In the genomic region with DNA sequence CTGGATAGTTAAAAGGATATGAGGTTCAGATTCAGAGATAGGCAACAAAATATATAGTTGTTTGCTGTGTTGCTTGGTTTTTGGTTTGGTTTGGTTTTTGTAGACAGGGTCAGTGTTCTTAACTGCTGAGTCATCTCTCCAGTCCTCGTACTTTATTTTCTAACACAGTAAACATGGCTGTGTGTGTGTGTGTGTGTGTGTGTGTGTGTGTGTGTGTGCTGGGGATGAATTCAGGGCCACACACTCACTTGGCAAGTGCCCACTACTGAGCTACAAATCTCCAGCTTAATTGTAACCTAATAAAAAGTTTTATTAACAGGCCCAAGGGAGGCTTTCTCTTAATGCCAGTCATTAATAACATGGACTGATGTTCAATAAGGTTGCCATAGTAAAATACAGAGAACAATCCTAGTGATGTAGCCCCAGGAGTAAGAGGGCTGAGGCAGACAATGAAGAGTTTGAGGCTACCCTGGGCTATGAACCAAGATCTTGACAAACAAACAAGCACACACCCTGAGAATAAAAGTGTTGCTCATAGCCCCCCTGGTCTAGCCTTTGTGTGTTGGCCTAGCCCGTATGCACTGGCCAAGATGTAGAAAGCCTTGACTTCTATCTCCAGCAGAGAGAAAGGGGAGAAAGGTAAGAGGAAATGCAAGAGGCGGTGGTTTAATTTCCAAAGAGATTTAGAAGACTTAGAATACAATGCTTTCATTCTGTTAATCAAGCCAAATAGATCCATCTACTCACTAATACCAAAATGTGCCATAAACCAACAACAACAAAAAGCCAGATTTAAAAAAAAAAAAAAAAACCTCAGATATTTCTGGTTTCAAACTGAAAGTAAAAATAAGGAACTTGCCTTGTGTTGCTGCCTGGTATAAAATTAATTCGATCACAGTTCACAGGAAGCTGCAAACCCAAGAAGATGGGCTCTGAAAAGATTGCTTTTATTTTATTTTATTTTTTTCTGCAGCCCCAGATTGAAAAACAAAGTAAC, we compare ENCODE assay signal across 12 mouse cellular contexts. TPM values are rescaled to one million over a fixed set of nuclear protein-coding genes. Genes with fewer than 3 reads are reported as not detected.
DNase-seq lines count a peak whose midpoint lies in the region; TF ChIP-seq lines count a peak whose summit lies in the region.
"Had no signal": no experiment of that assay in that cellular context is flagged by ENCODE, and none has a peak within 500 bp of the region (broad histone marks: within the 10 kb centered on the region; RNA-seq: fewer than 3 reads in every experiment).

No protein-coding gene starts in this region.

- H3K4me1 ChIP-seq in MEL (ENCODE audit: control insufficient read depth in 1 of 2, insufficient read depth in 2 of 2, low read length in 2 of 2): peaks cover 5% of the 10 kb centered on the region in 2 experiments; a peak in 1 of 4 replicates
- H3K4me1 ChIP-seq: embryonic facial prominence, embryonic 13.5 days; limb, embryonic 15.5 days; lung, embryonic 15.5 days had no signal

- no peaks in the 10 kb centered on the region for H3K9me3 ChIP-seq in MEL (replicated peaks; ENCODE audit: insufficient read depth, low read length)
- H3K9me3 ChIP-seq: embryonic facial prominence, embryonic 13.5 days; limb, embryonic 15.5 days; lung, embryonic 15.5 days had no signal

- no peak overlapping the region for H3K27ac ChIP-seq in MEL (ENCODE audit: control insufficient read depth, low read depth, low read length)
- peak overlapping the region; percentile 48 for H3K27ac ChIP-seq in macrophage
- H3K27ac ChIP-seq: embryonic facial prominence, embryonic 13.5 days; limb, embryonic 15.5 days; lung, embryonic 15.5 days had no signal

- H3K27me3 ChIP-seq in MEL (ENCODE audit: control insufficient read depth in 1 of 2, insufficient read depth in 2 of 2, low read length in 2 of 2): 0 out of 4 replicates have a peak, but pooled peaks cover 0 to 2% of the 10 kb centered on the region in 2 experiments
- H3K27me3 ChIP-seq: limb, embryonic 15.5 days; lung, embryonic 15.5 days had no signal

- WGBS in macrophage (ENCODE audit: missing documents): 24% methylated on average over 4 of the region's 4 CpGs

- TF ChIP-seq EP300 in MEL (IDR thresholded peaks at IDR 0.05; ENCODE audit: low read depth in 1 of 2, low read length in 2 of 2): no peak

- H3K4me3 ChIP-seq in MEL (ENCODE audit: control insufficient read depth in 1 of 2, insufficient read depth in 1 of 2, low read depth in 2 of 2, low read length in 2 of 2) (peak overlapping the region; percentile 56 to 57), macrophage (ENCODE audit: inconsistent target) (no peak overlapping the region; the same call in 1 of the 2 replicates)
- H3K4me3 ChIP-seq: embryonic facial prominence, embryonic 13.5 days; limb, embryonic 15.5 days; lung, embryonic 15.5 days had no signal

- TF ChIP-seq CTCF in MEL (IDR thresholded peaks at IDR 0.05 in 2 of 3, conservative IDR thresholded peaks at IDR 0.05 in 1 of 3; ENCODE audit: control insufficient read depth in 1 of 3, insufficient read depth in 1 of 3, low read depth in 2 of 3, low read length in 3 of 3, poor library complexity in 1 of 3, severe bottlenecking in 1 of 3): no peak

- H3K9ac ChIP-seq in MEL (ENCODE audit: control insufficient read depth, low read depth, low read length, poor library complexity, severe bottlenecking): peak overlapping the region; percentile 53
- H3K9ac ChIP-seq: embryonic facial prominence, embryonic 13.5 days; limb, embryonic 15.5 days; lung, embryonic 15.5 days had no signal

- H3K36me3 ChIP-seq in MEL (ENCODE audit: control insufficient read depth in 1 of 2, insufficient read depth in 2 of 2, low read length in 2 of 2): peaks cover 0 to 10% of the 10 kb centered on the region in 2 experiments; a peak in 2 of 4 replicates
- no peaks in the 10 kb centered on the region for H3K36me3 ChIP-seq in macrophage (ENCODE audit: inconsistent target)
- H3K36me3 ChIP-seq: embryonic facial prominence, embryonic 13.5 days; limb, embryonic 15.5 days; lung, embryonic 15.5 days had no signal

- no peaks in the 10 kb centered on the region for H3K79me2 ChIP-seq in MEL (ENCODE audit: control insufficient read depth, insufficient read depth, low read length, poor library complexity)
- no peaks in the 10 kb centered on the region for H3K79me2 ChIP-seq in macrophage (ENCODE audit: inconsistent target)

- peak; percentile 53 for DNase-seq in kidney, postnatal 10 days
- no peak for DNase-seq in kidney, adult 9 months
- DNase-seq in 416B (ENCODE audit: low read depth): peak; percentile 61
- peak; percentile 62 for DNase-seq in MEL (ENCODE audit: low read depth, low spot score)
- no peak for DNase-seq in lung, postnatal 14 days
- DNase-seq in right cerebral cortex, postnatal 25 days: no peak
- DNase-seq: cerebellum, postnatal 14 days; thymus, postnatal 4 days had no signal

- no peak for TF ChIP-seq POLR2A in MEL (IDR thresholded peaks at IDR 0.05; ENCODE audit: control insufficient read depth in 1 of 2, insufficient read depth in 1 of 2, low read depth in 1 of 2, low read length in 2 of 2, poor library complexity in 1 of 2)

- TF ChIP-seq RAD21 in MEL (IDR thresholded peaks at IDR 0.05; ENCODE audit: low read depth, low read length): no peak

TF ChIP-seq in MEL, 35 proteins besides CTCF, POLR2A, EP300 and RAD21:
- TF ChIP-seq MAFK (IDR thresholded peaks at IDR 0.05; ENCODE audit: borderline replicate concordance, low read depth, low read length): peak; percentile 44; the same call in 1 of the 2 replicates
- TF ChIP-seq TBP (IDR thresholded peaks at IDR 0.05; ENCODE audit: low read depth, low read length): 0 out of 2 replicates have a peak, but pooled peaks have one; percentile 41
- TF ChIP-seq MAZ (IDR thresholded peaks at IDR 0.05; ENCODE audit: low read depth, low read length): no peak
- TF ChIP-seq GABPA (IDR thresholded peaks at IDR 0.05; ENCODE audit: low read depth, low read length): no peak
- TF ChIP-seq HCFC1 (IDR thresholded peaks at IDR 0.05; ENCODE audit: low read depth, low read length): peak; percentile 34; the same call in 1 of the 2 replicates
- TF ChIP-seq MEF2A (IDR thresholded peaks at IDR 0.05; ENCODE audit: extremely low read depth, insufficient replicate concordance, low read depth, low read length, poor library complexity, severe bottlenecking): 0 out of 2 replicates have a peak, but pooled peaks have one; percentile 16
- no peak for TF ChIP-seq KAT2A (conservative IDR thresholded peaks at IDR 0.05; ENCODE audit: low read depth, low read length)
- peak; percentile 88 for TF ChIP-seq ZNF384 (IDR thresholded peaks at IDR 0.05; ENCODE audit: low read depth, low read length)

RNA-seq across cellular contexts. Expression of gene Acsf2, which starts 9.4 kb away (rescaled TPM):
- 2.8 and 3.3 TPM in 2 replicates for total RNA-seq in MEL (2012; rRNA removed)
- 10 to 100 TPM in 1 of 2 experiments, not detected in 1; 13.1 TPM for polyA plus RNA-seq in MEL (2012; ENCODE audit: insufficient read depth in 1 of 2, insufficient read length in 2 of 2, low read depth in 1 of 2, low replicate concordance in 2 of 2, missing spikeins in 1 of 2)
- total RNA-seq in macrophage (2018; cell fraction: chromatin; rRNA removed): 10 to 100 TPM in 25 of 26 experiments, 1 to 10 TPM in 1; 8.6 to 62.4 (median 25.9) TPM
- total RNA-seq in macrophage (2018; cell fraction: cytosol; rRNA removed): 10 to 100 TPM in 20 of 26 experiments, 1 to 10 TPM in 6; 7.4 to 22.5 (median 12.7) TPM
- total RNA-seq in macrophage (2018; cell fraction: nucleus; rRNA removed): 10 to 100 TPM in 21 of 26 experiments, 1 to 10 TPM in 5; 5.9 to 36.5 (median 16.7) TPM
- 8.6 to 26.2 TPM (median 15.8 TPM) in 3 replicates for polyA plus RNA-seq in macrophage (2018)

RNA-seq across cellular contexts. Expression of gene Lrrc59, which starts 18.5 kb away (rescaled TPM):
- total RNA-seq in MEL (2012; rRNA removed): 423 and 464 TPM in 2 replicates
- polyA plus RNA-seq in MEL (2012; ENCODE audit: insufficient read depth in 1 of 2, insufficient read length in 2 of 2, low read depth in 1 of 2, low replicate concordance in 2 of 2, missing spikeins in 1 of 2) (100 to 1,000 TPM; 486 to 633 TPM), macrophage (2018) (83.8 to 180 TPM (median 108 TPM) in 3 replicates)
- 10 to 100 TPM; 29.3 to 84.4 (median 47.7) TPM for total RNA-seq in macrophage (2018; cell fraction: chromatin; rRNA removed)
- total RNA-seq in macrophage (2018; cell fraction: cytosol; rRNA removed): 100 to 1,000 TPM in 25 of 26 experiments, 10 to 100 TPM in 1; 98.2 to 155 (median 109) TPM
- 10 to 100 TPM; 39.3 to 93.5 (median 58.7) TPM for total RNA-seq in macrophage (2018; cell fraction: nucleus; rRNA removed)

RNA-seq across cellular contexts. Expression of gene Mrpl27, which starts 42.5 kb away (rescaled TPM):
- 114 and 129 TPM in 2 replicates for total RNA-seq in MEL (2012; rRNA removed)
- 100 to 1,000 TPM in 1 of 2 experiments, not detected in 1; 102 TPM for polyA plus RNA-seq in MEL (2012; ENCODE audit: insufficient read depth in 1 of 2, insufficient read length in 2 of 2, low read depth in 1 of 2, low replicate concordance in 2 of 2, missing spikeins in 1 of 2)
- 10 to 100 TPM in 12 of 26 experiments, 1 to 10 TPM in 14; 3.0 to 20.9 (median 9.1) TPM for total RNA-seq in macrophage (2018; cell fraction: chromatin; rRNA removed)
- 100 to 1,000 TPM in 17 of 26 experiments, 10 to 100 TPM in 9; 68.6 to 149 (median 112) TPM for total RNA-seq in macrophage (2018; cell fraction: cytosol; rRNA removed)
- 10 to 100 TPM in 24 of 26 experiments, 1 to 10 TPM in 2; 7.6 to 47.6 (median 26.1) TPM for total RNA-seq in macrophage (2018; cell fraction: nucleus; rRNA removed)
- 67.1 to 97.3 TPM (median 81.8 TPM) in 3 replicates for polyA plus RNA-seq in macrophage (2018)

RNA-seq across cellular contexts. Expression of gene Eme1, which starts 42.7 kb away (rescaled TPM):
- total RNA-seq in MEL (2012; rRNA removed): 43.8 and 54.9 TPM in 2 replicates
- polyA plus RNA-seq in MEL (2012; ENCODE audit: insufficient read depth in 1 of 2, insufficient read length in 2 of 2, low read depth in 1 of 2, low replicate concordance in 2 of 2, missing spikeins in 1 of 2) (10 to 100 TPM in 1 of 2 experiments, not detected in 1; 41.8 TPM), macrophage (2018) (0.60 to 4.3 TPM (median 1.5 TPM) in 3 replicates)
- 10 to 100 TPM in 17 of 26 experiments, 1 to 10 TPM in 9; 5.1 to 54.9 (median 14.7) TPM for total RNA-seq in macrophage (2018; cell fraction: chromatin; rRNA removed)
- total RNA-seq in macrophage (2018; cell fraction: cytosol; rRNA removed): 1 to 10 TPM in 15 of 26 experiments, under 1 TPM in 11; 0.61 to 1.7 (median 1.1) TPM
- total RNA-seq in macrophage (2018; cell fraction: nucleus; rRNA removed): 10 to 100 TPM in 9 of 26 experiments, 1 to 10 TPM in 17; 2.5 to 19.2 (median 7.1) TPM

RNA-seq across cellular contexts. Expression of gene Chad, which starts 46.2 kb away (rescaled TPM):
- 0.08 TPM in 1 of 2 replicates, not detected in the other for total RNA-seq in MEL (2012; rRNA removed)
- under 1 TPM in 1 of 2 experiments, not detected in 1; 0.11 TPM for polyA plus RNA-seq in MEL (2012; ENCODE audit: insufficient read depth in 1 of 2, insufficient read length in 2 of 2, low read depth in 1 of 2, low replicate concordance in 2 of 2, missing spikeins in 1 of 2)
- total RNA-seq in macrophage (2018; cell fraction: chromatin; rRNA removed): not detected
- not detected for total RNA-seq in macrophage (2018; cell fraction: cytosol; rRNA removed)
- not detected for total RNA-seq in macrophage (2018; cell fraction: nucleus; rRNA removed)
- polyA plus RNA-seq in macrophage (2018): not detected in 3 replicates

Comparison
In these comparisons a context has a peak if more than half of its experiments do, and no peak if none do; other contexts are left out.
1. DNase-seq: peak in kidney, postnatal 10 days (single experiment), 416B (single experiment) and MEL (single experiment); none in kidney, adult 9 months (single experiment), lung, postnatal 14 days (single experiment) and right cerebral cortex, postnatal 25 days (single experiment).